Mouse (Mus musculus) thymus, postnatal 0 days (tissue): Measurements from ENCODE around the gene Cxcl15. TPM values are rescaled to one million over a fixed set of nuclear protein-coding genes. Genes with fewer than 3 reads are reported as not detected.
"Not testable (repeated sequence)": the region's sequence is repeated elsewhere in the genome, so short reads cannot be mapped to it uniquely, and the experiment has no call there.

Experiments used
- DNase-seq: peaks from one replicate; pipeline ENCODE4 v3.0.0-alpha.2; 2015; ENCODE audit warnings: low spot score
- microRNA-seq: library from miRNA; unstranded; fragments of <30 nt; microRNA quantifications from one replicate; pipeline ENCODE4, GENCODE M21; 2016; ENCODE audit warnings: borderline number of aligned reads
- polyA plus RNA-seq: library from polyadenylated mRNA; unstranded; fragments of >200 nt; fragmentation: Nextera tagmentation; extraction: Ambion mirVana; gene quantifications from 2 replicates; pipeline ENCODE4 v1.2.1, GENCODE M21; 2015

Gene Cxcl15
- polyA plus RNA-seq, 1 experiment from 2014 or later = 0.22 TPM

DNA sequence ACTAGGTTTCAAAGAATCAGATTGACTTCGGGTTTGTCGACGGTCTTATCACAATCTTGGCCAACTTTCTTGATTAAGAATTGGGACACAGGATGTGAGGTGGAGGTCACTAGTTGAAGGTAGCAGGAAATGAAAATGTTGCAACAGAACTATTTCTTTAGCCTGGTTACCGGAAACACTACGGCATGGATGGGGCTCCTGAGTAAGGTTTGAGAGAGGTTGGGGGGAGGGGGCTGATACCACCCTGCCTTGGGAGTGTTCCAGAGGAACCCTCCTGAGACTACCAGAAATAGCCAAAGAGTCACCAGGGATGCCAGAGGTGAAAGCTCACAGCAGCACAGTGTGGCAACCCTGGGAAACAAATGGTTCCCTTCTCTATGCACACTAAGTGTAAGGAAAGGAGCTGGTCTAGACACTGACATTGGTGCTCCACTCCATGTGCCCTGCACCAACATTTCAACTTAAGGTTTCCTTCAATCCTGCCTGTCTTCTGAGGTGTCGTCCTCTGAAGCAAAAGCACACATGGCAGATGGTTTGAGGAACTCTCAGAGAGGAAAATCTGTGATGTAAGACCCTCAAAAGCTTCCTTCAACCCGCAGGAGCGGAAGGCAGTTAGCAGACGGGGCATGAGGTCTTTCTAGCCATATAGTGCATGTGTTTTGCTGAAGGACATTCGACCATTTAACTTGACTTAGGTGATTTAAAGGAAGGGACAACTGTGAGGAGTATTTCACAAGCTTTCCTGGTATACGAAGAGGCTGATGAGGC lies 4.8 kb upstream of the Cxcl15 start:
- DNase-seq = no peak

DNA sequence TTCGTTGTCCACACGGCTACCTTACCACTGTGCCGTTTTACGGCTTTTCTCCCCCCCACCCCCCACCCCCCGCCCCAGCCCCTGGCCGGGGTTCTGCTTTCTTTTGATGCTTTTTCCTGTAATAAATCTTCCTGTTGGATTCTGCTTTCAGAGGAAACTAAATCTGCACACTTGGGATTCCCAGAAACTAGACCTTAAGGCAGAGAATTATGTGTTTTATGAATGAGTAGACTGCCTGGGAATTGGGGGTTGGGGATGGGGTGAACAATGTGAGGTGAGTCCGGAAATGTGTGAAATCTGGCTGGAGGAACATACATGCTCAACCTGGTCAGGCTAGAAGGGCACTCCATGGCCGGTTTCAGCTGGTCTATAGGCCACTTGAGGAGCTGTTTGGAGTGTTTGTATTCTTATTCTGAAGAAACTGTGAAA lies 4.2 kb upstream of the Cxcl15 start:
- DNase-seq = no peak

DNA sequence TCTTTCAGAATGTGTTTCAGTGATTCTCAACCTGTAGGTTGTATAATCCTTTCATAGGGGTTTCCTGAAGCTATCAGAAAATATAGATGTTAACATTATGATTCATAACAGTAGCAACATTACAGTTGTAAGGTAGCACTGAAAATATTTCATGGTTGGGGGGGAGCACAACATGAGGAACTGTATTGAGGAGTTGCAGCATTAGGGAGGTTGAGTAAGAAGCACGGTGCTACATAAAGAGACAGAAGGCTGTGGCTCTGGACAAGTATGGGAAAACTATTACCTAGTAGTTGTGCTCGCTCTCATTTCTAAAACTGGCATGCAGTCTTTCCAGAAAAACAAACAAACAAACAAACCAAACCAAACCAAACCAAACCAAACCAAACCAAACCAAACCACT lies 1.1 kb downstream of the Cxcl15 start:
- not testable (repeated sequence) for DNase-seq

DNA sequence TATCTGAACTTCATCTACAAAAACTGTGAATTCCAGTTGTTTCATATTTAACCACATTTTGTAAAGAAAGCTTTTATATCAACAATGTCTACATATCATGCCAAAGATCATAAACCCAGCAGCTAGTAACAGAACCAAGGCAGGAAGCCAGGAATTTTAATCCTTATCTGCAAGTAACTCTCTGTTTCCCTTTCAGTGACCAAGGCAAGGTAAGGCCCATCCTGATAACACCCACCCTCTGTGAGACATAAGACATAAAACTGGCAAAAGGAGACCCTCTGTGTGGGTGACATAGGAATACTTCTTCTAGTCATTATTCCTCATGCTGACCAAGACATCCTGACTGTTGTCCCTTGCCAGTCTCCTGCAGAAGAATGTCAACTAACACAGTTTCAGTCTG lies 10.2 kb downstream of the Cxcl15 start:
- DNase-seq = no peak

- DNase-seq = no peak
Measured at GRCm38 (mm10) chr5:90806050-90806449, 11.7 kb downstream of the Cxcl15 start.

DNA sequence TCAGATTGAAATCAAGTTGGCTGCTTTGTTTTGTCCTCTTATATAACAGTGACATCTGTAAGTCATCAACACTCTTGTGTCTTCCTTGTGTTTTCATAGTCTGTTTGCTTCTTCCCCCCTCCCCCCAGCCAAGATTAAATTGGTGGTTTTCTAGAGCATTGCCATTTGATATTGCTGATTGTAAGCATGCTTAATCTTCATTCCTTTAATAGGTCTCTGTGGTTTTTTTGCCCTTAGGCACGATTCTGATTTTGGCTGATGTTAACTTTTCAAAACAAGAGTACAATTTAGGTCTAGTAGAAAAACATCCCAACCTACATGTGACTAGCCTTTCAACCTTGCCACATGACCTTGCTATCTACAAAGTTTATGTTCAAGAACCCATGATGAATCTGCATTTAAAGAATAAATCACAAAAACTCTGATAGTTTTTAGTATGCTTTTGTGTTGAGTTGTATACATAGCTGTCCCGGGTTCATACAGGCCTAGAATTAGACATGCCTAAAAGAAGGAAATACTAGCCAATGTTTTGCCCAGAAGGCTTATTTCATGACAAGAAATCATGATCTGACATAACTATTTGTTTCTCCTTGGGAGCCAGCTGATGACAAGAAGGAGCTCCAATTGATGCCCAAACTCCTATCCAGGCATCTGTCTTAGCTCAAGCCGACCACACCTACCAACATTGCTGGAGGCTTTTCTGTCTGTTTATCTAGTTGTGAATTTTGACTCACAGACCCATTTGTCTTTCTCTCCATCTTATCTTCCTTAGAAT lies 13.0 kb downstream of the Cxcl15 start:
- DNase-seq = no peak

DNA sequence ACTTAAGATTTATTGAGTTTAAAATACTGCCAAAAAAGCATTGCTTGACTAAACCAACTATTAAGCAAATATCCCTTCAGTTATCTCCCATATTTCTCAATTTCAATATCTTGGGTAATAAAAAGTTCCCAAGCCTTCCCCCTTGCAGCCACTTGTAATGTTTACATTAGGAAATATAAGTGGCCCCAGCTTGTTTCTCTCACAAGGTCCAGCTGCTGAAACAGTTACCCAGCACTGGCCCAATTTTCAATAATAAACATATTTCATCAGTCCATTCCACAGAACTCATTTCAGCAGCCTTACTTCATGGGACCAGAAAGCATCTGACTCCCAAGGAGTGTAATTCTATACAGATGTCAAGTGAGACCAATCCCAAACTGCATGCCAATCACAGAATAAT lies 25.4 kb downstream of the Cxcl15 start:
- no peak for DNase-seq

- no peak for DNase-seq
Measured at GRCm38 (mm10) chr5:90832145-90832767, 37.9 kb downstream of the Cxcl15 start.

DNA sequence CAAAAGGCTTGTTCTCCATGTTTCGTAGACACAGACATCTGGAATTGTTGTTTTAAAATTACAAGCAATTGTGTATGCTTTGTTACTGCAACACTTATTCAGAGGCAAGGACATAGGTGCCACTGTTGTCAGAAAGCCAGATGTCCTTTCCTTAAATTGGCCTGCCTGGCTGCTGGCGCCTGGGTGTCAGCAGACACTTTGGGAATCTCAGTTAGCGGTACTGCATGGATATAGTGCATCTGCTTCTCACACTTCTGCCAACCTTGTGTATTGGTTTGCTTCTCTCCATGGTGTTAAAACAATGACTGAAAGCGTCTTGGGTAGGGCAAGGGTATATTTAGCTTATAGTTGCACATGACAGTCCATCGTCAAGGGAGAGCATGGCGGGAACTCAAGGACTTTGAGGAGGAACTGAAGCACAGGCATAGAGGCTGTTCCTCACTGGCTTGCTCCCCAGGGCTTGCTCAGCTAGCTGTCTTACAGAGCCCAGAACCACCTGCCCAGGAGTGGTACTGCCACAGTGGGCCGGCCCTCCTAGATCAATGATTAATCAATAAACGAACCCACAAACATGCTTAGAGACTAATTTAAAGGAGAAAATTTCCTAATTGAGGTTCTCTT lies 38.5 kb downstream of the Cxcl15 start:
- no peak for DNase-seq

- DNase-seq = no peak
Measured at GRCm38 (mm10) chr5:90834436-90834835, 40.1 kb downstream of the Cxcl15 start.

DNA sequence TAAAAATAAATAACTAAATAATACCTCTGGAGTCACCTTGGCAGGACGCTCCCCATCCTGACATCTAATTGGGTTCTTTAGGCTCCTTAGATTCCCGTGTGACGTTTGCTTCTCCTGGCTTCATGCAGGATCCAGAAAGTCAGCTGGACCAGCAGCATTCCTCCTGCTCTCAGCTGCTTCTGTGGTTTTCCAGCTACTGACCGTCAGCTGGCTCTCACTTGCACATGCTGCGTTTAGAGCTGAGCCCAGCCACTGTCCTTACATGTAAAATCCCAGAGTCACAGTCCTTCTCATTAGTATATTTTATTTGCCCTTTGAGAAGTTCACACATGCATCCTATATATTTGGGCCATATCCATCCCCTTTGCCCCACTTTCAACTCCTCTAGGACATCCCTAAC lies 44.2 kb downstream of the Cxcl15 start:
- DNase-seq = no peak

DNA sequence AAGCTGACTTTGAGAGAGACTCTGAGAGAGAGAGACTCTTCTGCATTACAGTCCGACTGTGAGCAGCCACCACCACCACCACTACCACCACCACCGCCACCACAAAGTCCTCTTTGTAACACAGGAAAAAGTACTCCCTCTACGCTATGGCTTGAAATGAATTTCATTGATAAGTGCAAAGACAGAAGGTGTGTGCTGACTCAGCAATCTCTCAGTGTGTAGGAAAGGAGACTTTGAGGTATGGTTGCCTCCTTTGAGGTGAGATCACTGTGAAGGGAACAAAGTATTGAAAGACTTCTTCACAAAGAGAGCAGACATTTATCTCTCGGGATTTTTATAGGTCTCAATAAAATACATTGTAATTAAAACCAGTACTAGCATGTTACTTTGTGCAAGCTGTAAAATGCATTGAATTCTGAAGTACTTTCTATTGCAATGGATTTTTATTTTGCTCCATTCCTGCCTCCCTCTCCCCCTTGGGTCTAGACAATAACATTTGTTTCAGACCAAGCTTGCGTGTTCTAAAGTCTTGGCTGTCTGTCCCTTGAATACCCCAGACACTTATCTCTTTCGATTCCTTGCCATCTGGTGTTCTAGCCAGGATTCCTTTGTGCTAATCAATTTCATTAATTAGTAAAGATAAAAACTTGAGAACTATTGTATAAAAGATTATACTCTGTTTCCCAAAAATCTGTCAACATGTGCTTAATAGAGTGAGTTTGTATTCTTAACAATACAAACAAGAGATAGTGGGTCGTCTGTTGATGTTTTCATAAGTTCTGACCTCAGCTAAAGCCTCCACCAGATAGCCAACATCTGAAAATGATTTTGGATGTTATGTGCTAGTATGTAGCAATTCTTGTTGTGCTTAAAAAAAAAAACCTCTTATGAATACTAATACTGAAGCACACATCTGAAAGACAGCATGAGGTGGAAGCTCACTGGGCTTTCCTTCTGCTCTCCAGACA lies 46.9 kb downstream of the Cxcl15 start:
- no peak for DNase-seq

DNA sequence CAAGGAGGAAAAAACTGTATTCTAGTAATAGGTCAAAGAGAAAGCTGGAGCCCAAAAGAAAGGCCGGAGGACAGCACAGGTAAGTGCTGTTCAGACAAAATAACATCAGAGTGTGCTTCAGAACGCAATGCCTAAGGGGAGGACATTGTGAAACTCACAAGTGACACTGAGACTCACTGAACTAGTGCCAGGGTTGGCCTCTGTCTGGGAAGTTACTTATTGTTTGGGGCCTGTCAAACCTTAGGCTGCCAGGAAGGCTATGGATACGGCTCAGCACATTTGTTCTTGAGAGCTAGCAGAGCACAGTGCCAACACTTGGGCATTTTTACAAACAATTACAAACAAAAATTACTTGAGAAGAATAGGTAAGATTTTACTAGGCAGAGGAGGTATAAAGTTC lies 49.6 kb downstream of the Cxcl15 start:
- no peak for DNase-seq

DNA sequence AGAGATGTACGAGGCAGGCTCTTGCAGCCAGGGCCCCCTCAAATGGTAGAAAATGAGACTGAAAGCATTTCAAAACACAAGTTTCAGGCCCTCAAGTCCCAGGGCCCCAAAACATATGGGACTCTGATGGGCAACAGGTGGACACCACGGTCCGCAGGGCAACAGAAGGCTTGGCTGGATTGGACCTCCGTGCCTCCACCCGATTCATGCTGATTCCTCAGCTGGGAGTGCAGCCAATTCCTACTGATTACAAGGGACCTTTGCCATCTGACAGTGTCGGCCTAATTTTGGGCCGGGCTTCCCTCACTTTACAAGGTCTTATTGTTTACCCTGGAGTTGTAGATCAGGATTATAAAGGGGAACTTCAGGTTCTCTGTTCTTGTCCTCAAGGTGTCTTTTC lies 55.8 kb downstream of the Cxcl15 start:
- DNase-seq = not testable (repeated sequence)

DNA sequence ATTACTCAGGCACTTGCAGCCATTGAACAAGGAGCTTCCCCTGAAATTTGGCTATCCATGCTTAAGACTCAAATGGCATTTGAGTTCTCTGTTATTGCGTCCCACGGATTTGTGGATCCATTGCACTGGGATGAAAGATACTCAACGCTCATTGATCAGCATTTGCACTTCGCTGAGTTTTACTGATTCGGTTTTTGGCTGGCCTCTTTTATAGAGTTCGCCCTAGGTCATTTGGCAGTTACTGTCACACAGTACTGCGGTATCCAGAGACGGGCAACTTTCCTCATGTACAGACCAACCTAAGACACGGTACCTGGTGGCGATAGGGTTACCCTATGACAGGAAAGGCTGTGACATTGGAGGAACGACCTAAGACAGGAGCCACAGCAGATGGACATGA lies 57.1 kb downstream of the Cxcl15 start:
- not testable (repeated sequence) for DNase-seq

Small RNAs within 50 kb of the gene (microRNA-seq; reads per million reads assigned to microRNA genes)
- gene Gm24322 = not detected

Other genes starting within 250 kb of the Cxcl15 start
- 0.05 TPM in 1 of 2 replicates, not detected in the other for gene 5830473C10Rik, start 233.4 kb upstream of the Cxcl15 start, polyA plus RNA-seq
- gene Rassf6, start 153.9 kb upstream of the Cxcl15 start, polyA plus RNA-seq = 6.6 and 7.6 TPM in 2 replicates
- gene Cxcl5, start 35.2 kb upstream of the Cxcl15 start, polyA plus RNA-seq = 0.66 and 0.67 TPM in 2 replicates
- gene Ppbp, start 26.0 kb upstream of the Cxcl15 start, polyA plus RNA-seq = 1.3 and 3.5 TPM in 2 replicates
- 84.2 and 88.9 TPM in 2 replicates for gene Pf4, start 22.1 kb upstream of the Cxcl15 start, polyA plus RNA-seq
- 0.94 and 1.3 TPM in 2 replicates for gene Cxcl3, start 8.4 kb upstream of the Cxcl15 start, polyA plus RNA-seq
- 1.6 and 2.1 TPM in 2 replicates for gene Cxcl1, start 96.7 kb downstream of the Cxcl15 start, polyA plus RNA-seq
- 0.54 and 0.98 TPM in 2 replicates for gene Cxcl2, start 109.3 kb downstream of the Cxcl15 start, polyA plus RNA-seq
- 27.5 and 27.7 TPM in 2 replicates for gene Mthfd2l, start 136.6 kb downstream of the Cxcl15 start, polyA plus RNA-seq
- 0.25 and 0.36 TPM in 2 replicates for gene Epgn, start 232.9 kb downstream of the Cxcl15 start, polyA plus RNA-seq